Mouse (Mus musculus) midbrain, postnatal 0 days (tissue): ENCODE results near the gene Prpf19. TPM values are rescaled to one million over a fixed set of nuclear protein-coding genes. Genes with fewer than 3 reads are reported as not detected.
A peak's percentile ranks its signal among the peaks of the same experiment; 100 is the strongest.

Experiments
- ATAC-seq: fragments of 200-750 bp; cut with Nextera tagmentation; 2 replicates; pipeline ENCODE4 v1.8.0; 2017; ENCODE audit warnings: moderate number of reproducible peaks, mild to moderate bottlenecking, moderate TSS enrichment, moderate library complexity; ENCODE audit not compliant: low FRiP score
- DNase-seq: peaks from one replicate; pipeline ENCODE4 v3.0.0-alpha.2; 2015; ENCODE audit warnings: low spot score
- H3K27ac ChIP-seq: fragments of 300-500 bp; sonication (generic); 2 replicates; pipeline ENCODE4 v1.5.1; 2014; ENCODE audit warnings: low read depth, mild to moderate bottlenecking, low read length, mixed read lengths
- H3K27me3 ChIP-seq: fragments of 300-500 bp; sonication (generic); 2 replicates; pipeline ENCODE4 v1.6.1; 2014; ENCODE audit warnings: low read length, control low read depth, mixed read lengths; ENCODE audit not compliant: insufficient read depth
- H3K36me3 ChIP-seq: fragments of 300-500 bp; sonication (generic); 2 replicates; pipeline ENCODE4 v1.6.1; 2014; ENCODE audit warnings: low read length, control low read depth, mixed read lengths; ENCODE audit not compliant: insufficient read depth
- H3K4me1 ChIP-seq: fragments of 300-500 bp; sonication (generic); 2 replicates; pipeline ENCODE4 v1.6.1; 2014; ENCODE audit warnings: mild to moderate bottlenecking, control low read depth, antibody characterized with exemption, low read length, mixed read lengths; ENCODE audit not compliant: insufficient read depth
- H3K4me2 ChIP-seq: fragments of 300-500 bp; sonication (generic); 2 replicates; pipeline ENCODE4 v1.6.1; 2014; ENCODE audit warnings: low read depth, mild to moderate bottlenecking, low read length, mixed read lengths; ENCODE audit not compliant: poor library complexity, severe bottlenecking
- H3K4me3 ChIP-seq: fragments of 300-500 bp; sonication (generic); 2 replicates; pipeline ENCODE4 v1.5.1; 2014; ENCODE audit warnings: low read depth, mild to moderate bottlenecking, low read length, moderate library complexity
- H3K9ac ChIP-seq: fragments of 300-500 bp; sonication (generic); replicated peaks from 2 replicates; pipeline ENCODE4 v1.6.1; 2014; ENCODE audit warnings: mild to moderate bottlenecking, low read length, moderate library complexity, mixed read lengths; ENCODE audit not compliant: poor library complexity, severe bottlenecking
- H3K9me3 ChIP-seq: fragments of 300-500 bp; sonication (generic); 2 replicates; pipeline ENCODE4 v1.6.1; 2016; ENCODE audit warnings: low read length, control low read depth
- CTCF ChIP-seq: IDR thresholded peaks from 2 replicates; pipeline ENCODE4 v1.5.1; 2016; ENCODE audit warnings: antibody characterized with exemption, mild to moderate bottlenecking
- WGBS: fragments of 180-500 bp; shearing (Covaris S2); extraction: QIAGEN DNeasy Blood & Tissue Kit; methylation state at CpG from one replicate; pipeline ENCODE4 v1.1.7; 2014; 5-methylcytosine and 5-hydroxymethylcytosine counted together
- polyA plus RNA-seq: library from polyadenylated mRNA; unstranded; fragments of >200 nt; fragmentation: Nextera tagmentation; extraction: Ambion mirVana; gene quantifications from 2 replicates; pipeline ENCODE4 v1.2.1, GENCODE M21; 2015
- total RNA-seq: library from RNA; depleted of rRNA; stranded (reverse); fragments of >200 nt; gene quantifications from 2 replicates; pipeline ENCODE4 v1.2.3, GENCODE M21; 2014

Gene Prpf19
- total and polyA plus RNA-seq, 2 experiments from 2014 or later = 38.1 to 298 TPM

DNA sequence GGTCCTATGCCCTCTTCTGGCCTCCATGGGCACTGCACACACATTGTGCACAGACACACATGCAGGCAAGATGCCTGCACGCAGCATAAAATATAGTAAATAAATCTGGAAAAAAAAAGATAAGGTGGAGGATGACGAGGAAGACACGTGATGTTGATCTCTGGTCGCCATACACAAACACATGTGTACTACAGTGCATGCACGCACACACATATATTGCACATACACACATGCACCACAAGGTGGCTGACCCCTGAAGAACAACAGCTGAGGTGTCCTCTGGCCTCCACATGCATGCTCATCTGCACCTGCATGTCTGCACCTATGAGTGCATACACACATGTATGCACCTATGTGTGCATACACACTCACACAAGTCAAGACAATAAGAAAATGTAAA is 41.0 kb downstream of the Prpf19 start:
- Histone ChIP-seq H3K27me3 (no peaks in the 10 kb centered on the region), H3K4me3 (no peak overlapping the region), H3K36me3 (no peaks in the 10 kb centered on the region), H3K4me1 (peaks cover 2% of the 10 kb centered on the region; the same call in 1 of the 2 replicates), H3K4me2 (no peak overlapping the region), H3K9me3 (no peaks in the 10 kb centered on the region), H3K9ac (no peak overlapping the region), H3K27ac (no peak overlapping the region)
- no peak for DNase-seq
- WGBS = 84% methylated on average over 5 of the region's 5 CpGs
- peak; percentile 34; the same call in 1 of the 2 replicates for TF ChIP-seq CTCF
- no peak for ATAC-seq

DNA sequence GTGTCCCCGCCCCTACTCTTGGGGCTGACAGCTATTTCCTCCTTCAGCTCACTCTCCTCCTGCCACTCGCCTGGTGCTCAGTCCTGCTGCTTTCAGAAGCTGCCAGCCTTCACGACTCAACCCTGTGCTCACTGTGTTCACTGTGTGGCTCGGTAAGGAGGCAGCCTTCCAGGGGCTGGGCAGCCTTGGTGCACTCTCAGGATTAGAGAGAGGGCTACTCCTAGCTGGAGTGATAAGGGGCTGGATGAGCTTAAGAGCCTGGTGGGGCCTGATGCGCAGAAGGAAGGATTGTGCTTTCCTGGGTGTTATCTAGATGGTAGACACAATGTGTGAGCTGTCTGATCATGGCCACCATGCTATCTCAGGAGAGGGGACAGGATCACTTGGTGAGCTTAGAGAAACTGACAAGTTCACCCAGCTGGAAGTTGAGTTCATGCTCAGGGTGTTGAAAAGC is 42.1 kb downstream of the Prpf19 start, which contains the start of gene Ptgdr2:
Gene Ptgdr2, plus strand, starts transcription at position 51 of the 454 bp plus-strand sequence.
- no peak within 1 kb of the TSS for H3K27ac ChIP-seq
- H3K9me3 ChIP-seq = no peaks in the 10 kb centered on the region
- 55% methylated on average over 5 of the region's 5 CpGs for WGBS
- H3K4me3 ChIP-seq = no peak within 1 kb of the TSS
- DNase-seq (no peak), ATAC-seq (no peak)
- H3K4me1 ChIP-seq = peaks cover 5% of the 10 kb centered on the region; the same call in 1 of the 2 replicates
- no peak for TF ChIP-seq CTCF
- H3K9ac ChIP-seq = no peak within 1 kb of the TSS
- H3K36me3 ChIP-seq = peaks cover 5% of the 10 kb centered on the region
- no peak within 1 kb of the TSS for H3K4me2 ChIP-seq
- H3K27me3 ChIP-seq = no peaks in the 10 kb centered on the region

DNA sequence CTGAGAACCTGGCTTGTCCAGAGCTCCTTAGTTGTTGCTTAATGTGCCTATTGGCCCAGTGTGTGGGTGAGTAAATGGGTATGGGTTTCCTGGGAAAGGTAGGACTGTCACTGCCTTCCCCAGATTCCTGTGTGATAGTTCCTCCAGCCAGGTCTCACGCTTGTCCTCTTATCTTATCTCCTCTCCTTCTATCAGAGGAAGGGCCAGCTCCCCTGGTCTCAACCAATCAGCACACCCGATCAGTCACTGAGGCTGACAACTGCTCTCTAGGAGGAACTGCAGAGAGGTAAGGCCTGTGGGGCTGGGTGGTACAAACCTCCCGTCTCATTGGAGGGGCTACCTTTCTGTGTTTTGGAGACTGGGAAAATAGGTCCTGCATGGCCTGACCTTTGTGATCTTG is 43.7 kb downstream of the Prpf19 start:
- ATAC-seq = no peak
- Histone ChIP-seq H3K9me3 (no peaks in the 10 kb centered on the region), H3K4me3 (no peak overlapping the region), H3K9ac (no peak overlapping the region), H3K4me2 (no peak overlapping the region), H3K27ac (no peak overlapping the region), H3K36me3 (peaks cover 16% of the 10 kb centered on the region), H3K4me1 (peaks cover 5% of the 10 kb centered on the region; the same call in 1 of the 2 replicates), H3K27me3 (no peaks in the 10 kb centered on the region)
- no peak for TF ChIP-seq CTCF
- WGBS = 79% methylated on average over 3 of the region's 3 CpGs
- no peak for DNase-seq

DNA sequence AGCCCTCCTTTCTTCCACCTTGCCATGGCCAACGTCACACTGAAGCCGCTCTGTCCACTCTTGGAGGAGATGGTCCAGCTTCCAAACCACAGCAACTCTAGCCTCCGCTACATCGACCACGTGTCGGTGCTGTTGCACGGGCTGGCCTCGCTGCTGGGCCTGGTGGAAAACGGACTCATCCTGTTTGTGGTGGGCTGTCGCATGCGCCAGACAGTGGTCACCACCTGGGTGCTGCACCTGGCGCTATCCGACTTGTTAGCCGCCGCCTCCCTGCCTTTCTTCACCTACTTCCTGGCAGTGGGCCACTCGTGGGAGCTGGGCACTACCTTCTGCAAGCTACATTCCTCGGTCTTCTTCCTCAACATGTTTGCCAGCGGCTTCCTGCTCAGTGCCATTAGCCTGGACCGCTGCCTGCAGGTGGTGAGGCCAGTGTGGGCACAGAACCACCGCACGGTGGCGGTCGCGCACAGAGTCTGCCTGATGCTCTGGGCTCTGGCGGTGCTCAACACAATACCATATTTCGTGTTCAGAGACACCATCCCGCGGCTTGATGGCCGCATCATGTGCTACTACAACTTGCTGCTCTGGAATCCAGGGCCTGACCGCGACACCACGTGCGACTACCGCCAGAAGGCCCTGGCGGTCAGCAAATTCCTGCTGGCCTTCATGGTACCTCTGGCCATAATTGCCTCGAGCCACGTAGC is 45.2 kb downstream of the Prpf19 start:
- ATAC-seq = peak; percentile 91

DNA sequence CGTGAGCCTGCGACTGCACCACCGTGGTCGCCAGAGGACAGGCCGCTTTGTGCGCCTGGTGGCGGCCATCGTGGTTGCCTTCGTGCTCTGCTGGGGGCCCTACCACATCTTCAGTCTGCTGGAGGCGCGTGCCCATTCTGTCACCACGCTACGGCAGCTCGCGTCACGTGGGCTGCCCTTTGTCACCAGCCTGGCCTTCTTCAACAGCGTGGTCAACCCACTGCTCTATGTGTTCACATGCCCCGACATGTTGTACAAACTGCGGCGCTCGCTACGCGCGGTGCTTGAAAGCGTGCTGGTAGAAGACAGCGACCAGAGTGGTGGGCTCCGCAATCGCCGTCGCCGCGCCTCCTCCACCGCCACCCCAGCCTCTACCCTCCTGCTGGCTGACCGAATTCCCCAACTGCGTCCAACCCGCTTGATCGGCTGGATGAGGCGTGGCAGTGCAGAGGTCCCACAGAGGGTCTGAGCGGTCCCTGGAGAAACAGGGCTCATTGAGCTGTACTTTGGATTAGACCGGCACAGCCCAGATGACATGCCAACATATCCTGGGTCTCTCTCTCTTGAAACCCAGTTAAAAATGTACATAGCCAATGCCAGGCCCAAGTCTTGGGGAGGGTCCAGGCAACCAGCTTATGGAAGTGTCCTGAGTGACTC is 45.9 kb downstream of the Prpf19 start:
- no peak for TF ChIP-seq CTCF
- peak overlapping the region; percentile 21; the same call in 1 of the 2 replicates for H3K4me3 ChIP-seq
- peaks cover 31% of the 10 kb centered on the region for H3K36me3 ChIP-seq
- H3K9ac ChIP-seq = peak overlapping the region; percentile 50
- H3K27ac ChIP-seq = peak overlapping the region; percentile 13; the same call in 1 of the 2 replicates
- peak overlapping the region; percentile 51 for H3K4me2 ChIP-seq
- no peaks in the 10 kb centered on the region for H3K9me3 ChIP-seq
- no peaks in the 10 kb centered on the region for H3K27me3 ChIP-seq
- DNase-seq (peak; percentile 62), ATAC-seq (peak; percentile 85)
- 2% methylated on average over 40 of the region's 40 CpGs for WGBS
- H3K4me1 ChIP-seq = peaks cover 5% of the 10 kb centered on the region; the same call in 1 of the 2 replicates

More for the DNA sequence above, 45.2 kb downstream of the Prpf19 start:
- peak; percentile 89 for DNase-seq
- H3K27me3 ChIP-seq = no peaks in the 10 kb centered on the region
- peak; percentile 87 for TF ChIP-seq CTCF
- peak overlapping the region; percentile 21; the same call in 1 of the 2 replicates for H3K4me3 ChIP-seq
- H3K36me3 ChIP-seq = peaks cover 31% of the 10 kb centered on the region
- peak overlapping the region; percentile 50 for H3K9ac ChIP-seq
- peak overlapping the region; percentile 13; the same call in 1 of the 2 replicates for H3K27ac ChIP-seq
- H3K4me1 ChIP-seq = peaks cover 5% of the 10 kb centered on the region; the same call in 1 of the 2 replicates
- no peaks in the 10 kb centered on the region for H3K9me3 ChIP-seq
- 16% methylated on average over 37 of the region's 37 CpGs for WGBS
- H3K4me2 ChIP-seq = peak overlapping the region; percentile 51
